Mouse (Mus musculus): ENCODE measurements around the gene Plekha6.

DNA sequence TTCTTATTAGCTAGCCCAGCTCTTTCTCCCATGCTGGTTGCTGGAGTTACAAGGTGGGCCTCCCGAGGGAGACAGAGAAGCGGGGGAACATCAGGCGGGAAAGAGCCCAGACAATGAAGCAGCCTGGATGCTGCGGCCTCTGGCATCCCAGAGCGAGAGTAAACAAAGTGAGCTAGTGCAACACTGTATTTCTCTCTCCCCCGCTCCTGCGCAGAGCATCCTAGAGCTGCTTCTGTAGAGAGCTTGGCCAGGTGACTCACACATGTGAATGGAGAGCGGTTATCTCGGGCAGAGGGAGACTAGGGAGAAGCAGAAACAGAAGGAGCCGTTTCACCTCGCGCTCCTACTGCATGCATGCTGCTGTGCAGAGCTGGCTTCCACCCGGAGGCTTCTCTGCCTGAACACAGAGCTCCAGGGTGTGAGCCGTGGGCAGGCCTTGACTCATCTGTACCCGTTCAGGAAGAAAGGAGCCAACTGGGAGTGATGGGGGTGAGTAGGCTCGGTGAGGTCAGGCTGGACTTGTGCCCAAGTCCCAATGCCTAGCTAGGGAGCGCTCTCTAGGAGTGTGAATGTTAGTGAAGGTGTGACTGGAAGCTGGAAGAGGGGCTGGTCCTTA is 46.0 kb downstream of the Plekha6 start:
- TF ChIP-seq CTCF (conservative IDR thresholded peaks at IDR 0.05; ENCODE audit: low read length) (no peak; the same call in 1 of the 2 replicates), NANOG (IDR thresholded peaks at IDR 0.05; ENCODE audit: borderline replicate concordance, low read length) (no peak)

Measured in E14TG2a.4 (cell line).